Mouse (Mus musculus): ENCODE measurements around the gene Myo1a. TPM values are rescaled to one million over a fixed set of nuclear protein-coding genes. Genes with fewer than 3 reads are reported as not detected.

Myo1a gene
- total and polyA plus RNA-seq, 3 experiments, result 0.04 to 0.08 TPM; not detected in 1

DNA sequence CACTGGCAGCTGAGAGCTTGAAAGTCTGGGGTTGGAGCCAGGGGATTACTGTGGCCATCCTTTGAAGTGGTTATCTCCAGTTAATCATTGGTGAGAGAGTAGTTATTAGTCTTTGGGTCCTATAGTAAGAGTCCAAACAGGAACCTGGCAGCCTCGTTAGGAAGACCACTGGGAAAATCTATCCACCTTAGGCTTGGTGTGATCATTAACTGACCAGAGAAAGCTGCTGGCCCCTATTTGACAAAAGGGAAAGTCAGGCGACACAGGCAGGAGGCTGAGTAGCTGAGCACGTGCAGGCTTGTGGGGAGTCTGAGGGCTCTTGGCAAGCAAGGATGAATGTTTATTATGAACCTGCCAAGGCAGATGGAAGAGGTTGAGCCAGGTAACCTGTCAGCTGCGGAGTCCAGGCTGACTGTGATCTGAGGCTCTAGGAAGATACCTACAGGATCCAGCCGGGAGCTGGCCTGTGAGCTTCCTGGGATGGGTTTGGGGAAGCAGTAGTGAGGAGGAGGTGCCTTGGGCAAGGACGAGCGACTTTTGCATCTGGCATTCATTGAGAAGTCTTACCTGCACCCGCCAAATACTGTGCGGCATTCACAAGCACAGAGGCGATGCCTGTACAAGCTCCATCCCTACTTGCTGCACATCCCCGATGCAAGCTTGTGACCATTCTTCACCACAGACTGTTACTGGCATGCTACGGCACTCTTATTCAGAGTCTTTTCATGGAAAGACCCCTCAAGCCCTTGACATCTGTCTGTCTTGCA is 59.1 kb downstream of the Myo1a start:
- 65% methylated on average over 12 of the region's 12 CpGs for WGBS
- H3K4me3 ChIP-seq, result no peak overlapping the region
- intact Hi-C loops (cut with DNase I), result no loop called here
- TF ChIP-seq POLR2A (IDR thresholded peaks at IDR 0.05; ENCODE audit: insufficient read depth, low read depth, low read length) (no peak), CTCF (IDR thresholded peaks at IDR 0.05) (no peak), EP300 (IDR thresholded peaks at IDR 0.05; ENCODE audit: insufficient read depth, low read depth, low read length) (no peak)
- no peak overlapping the region for H3K27ac ChIP-seq
- H3K79me2 ChIP-seq (replicated peaks; ENCODE audit: control insufficient read depth, insufficient read depth, low read length), result no peaks in the 10 kb centered on the region
- H3K9ac ChIP-seq (ENCODE audit: low read depth, low read length), result no peak overlapping the region
- H3K27me3 ChIP-seq (ENCODE audit: control insufficient read depth, insufficient read depth, low read length), result no peaks in the 10 kb centered on the region
- no peaks in the 10 kb centered on the region for H3K4me1 ChIP-seq (ENCODE audit: control insufficient read depth, insufficient read depth, low read length)
- H3K36me3 ChIP-seq (ENCODE audit: control insufficient read depth, insufficient read depth, low read length), result no peaks in the 10 kb centered on the region
- no peak for DNase-seq

GRCm38 (mm10) chr10:127766564-127766963 is 61.6 kb downstream of the Myo1a start:
- Histone ChIP-seq H3K4me1 (ENCODE audit: control insufficient read depth, insufficient read depth, low read length) (no peaks in the 10 kb centered on the region), H3K9ac (ENCODE audit: low read depth, low read length) (no peak overlapping the region), H3K27me3 (ENCODE audit: control insufficient read depth, insufficient read depth, low read length) (no peaks in the 10 kb centered on the region), H3K79me2 (replicated peaks; ENCODE audit: control insufficient read depth, insufficient read depth, low read length) (no peaks in the 10 kb centered on the region), H3K27ac (no peak overlapping the region), H3K4me3 (no peak overlapping the region), H3K36me3 (ENCODE audit: control insufficient read depth, insufficient read depth, low read length) (no peaks in the 10 kb centered on the region)
- 68% methylated on average over 1 of the region's 1 CpGs for WGBS
- intact Hi-C loops (cut with DNase I), result no loop called here
- DNase-seq, result no peak
- no peak for TF ChIP-seq EP300 (IDR thresholded peaks at IDR 0.05; ENCODE audit: insufficient read depth, low read depth, low read length)
- TF ChIP-seq CTCF (IDR thresholded peaks at IDR 0.05), result no peak
- no peak for TF ChIP-seq POLR2A (IDR thresholded peaks at IDR 0.05; ENCODE audit: insufficient read depth, low read depth, low read length)

Other genes with a start within 250 kb of the Myo1a start
- gene Stac3, start 203.5 kb upstream of the Myo1a start, total RNA-seq (2021), result 1 to 10 TPM in 1 of 2 experiments, under 1 TPM in 1; 0.21 to 1.2 TPM
- 0.86 and 1.7 TPM in 2 replicates for gene Stac3, start 203.5 kb upstream of the Myo1a start, polyA plus RNA-seq (2012; rRNA removed)
- 10 to 100 TPM; 20.1 to 27.9 TPM for gene Ndufa4l2, start 190.2 kb upstream of the Myo1a start, total RNA-seq (2021)
- gene Ndufa4l2, start 190.2 kb upstream of the Myo1a start, polyA plus RNA-seq (2012; rRNA removed), result 45.1 and 64.4 TPM in 2 replicates
- 10 to 100 TPM; 42.6 to 43.4 TPM for gene Shmt2, start 182.7 kb upstream of the Myo1a start, total RNA-seq (2021)
- 60.9 and 67.0 TPM in 2 replicates for gene Shmt2, start 182.7 kb upstream of the Myo1a start, polyA plus RNA-seq (2012; rRNA removed)
- under 1 TPM; 0.34 to 0.68 TPM for gene Nxph4, start 170.6 kb upstream of the Myo1a start, total RNA-seq (2021)
- 0.39 and 0.41 TPM in 2 replicates for gene Nxph4, start 170.6 kb upstream of the Myo1a start, polyA plus RNA-seq (2012; rRNA removed)
- gene Lrp1, start 84.0 kb upstream of the Myo1a start, total RNA-seq (2021), result 10 to 100 TPM; 74.0 to 79.5 TPM
- 74.1 and 83.7 TPM in 2 replicates for gene Lrp1, start 84.0 kb upstream of the Myo1a start, polyA plus RNA-seq (2012; rRNA removed)
- 10 to 100 TPM; 43.7 to 43.9 TPM for gene Stat6, start 62.2 kb upstream of the Myo1a start, total RNA-seq (2021)
- 49.5 and 61.7 TPM in 2 replicates for gene Stat6, start 62.2 kb upstream of the Myo1a start, polyA plus RNA-seq (2012; rRNA removed)
- 1 to 10 TPM; 3.7 to 4.2 TPM for gene Nemp1, start 38.3 kb upstream of the Myo1a start, total RNA-seq (2021)
- 2.2 and 4.0 TPM in 2 replicates for gene Nemp1, start 38.3 kb upstream of the Myo1a start, polyA plus RNA-seq (2012; rRNA removed)
- 1 to 10 TPM; 5.0 to 6.3 TPM for gene Nab2, start 36.6 kb upstream of the Myo1a start, total RNA-seq (2021)
- 10.0 and 11.2 TPM in 2 replicates for gene Nab2, start 36.6 kb upstream of the Myo1a start, polyA plus RNA-seq (2012; rRNA removed)
- gene Tac2, start 19.3 kb downstream of the Myo1a start, total RNA-seq (2021), result not detected
- not detected in 2 replicates for gene Tac2, start 19.3 kb downstream of the Myo1a start, polyA plus RNA-seq (2012; rRNA removed)
- 1 to 10 TPM; 7.7 to 7.8 TPM for gene Zbtb39, start 34.4 kb downstream of the Myo1a start, total RNA-seq (2021)
- 4.3 and 6.3 TPM in 2 replicates for gene Zbtb39, start 34.4 kb downstream of the Myo1a start, polyA plus RNA-seq (2012; rRNA removed)
- 1 to 10 TPM; 2.6 to 3.9 TPM for gene Gpr182, start 46.6 kb downstream of the Myo1a start, total RNA-seq (2021)
- 7.7 and 8.6 TPM in 2 replicates for gene Gpr182, start 46.6 kb downstream of the Myo1a start, polyA plus RNA-seq (2012; rRNA removed)
- gene Rdh1, start 54.6 kb downstream of the Myo1a start, total RNA-seq (2021), result under 1 TPM in 1 of 2 experiments, not detected in 1; 0.05 TPM
- 0.04 TPM in 1 of 2 replicates, not detected in the other for gene Rdh1, start 54.6 kb downstream of the Myo1a start, polyA plus RNA-seq (2012; rRNA removed)
- under 1 TPM in 1 of 2 experiments, not detected in 1; 0.10 TPM for gene Rdh16f1, start 54.6 kb downstream of the Myo1a start, total RNA-seq (2021)
- 0.12 TPM in 1 of 2 replicates, not detected in the other for gene Rdh16f1, start 54.6 kb downstream of the Myo1a start, polyA plus RNA-seq (2012; rRNA removed)
- not detected for gene Rdh9, start 71.2 kb downstream of the Myo1a start, total RNA-seq (2021)
- 0.20 TPM in 1 of 2 replicates, not detected in the other for gene Rdh9, start 71.2 kb downstream of the Myo1a start, polyA plus RNA-seq (2012; rRNA removed)
- not detected for gene Rdh16, start 96.0 kb downstream of the Myo1a start, total RNA-seq (2021)
- gene Rdh16, start 96.0 kb downstream of the Myo1a start, polyA plus RNA-seq (2012; rRNA removed), result 0.06 TPM in 1 of 2 replicates, not detected in the other
- not detected for gene Rdh19, start 144.8 kb downstream of the Myo1a start, total RNA-seq (2021)
- gene Rdh19, start 144.8 kb downstream of the Myo1a start, polyA plus RNA-seq (2012; rRNA removed), result not detected in 2 replicates
- not detected for gene Rdh16f2, start 161.3 kb downstream of the Myo1a start, total RNA-seq (2021)
- not detected in 2 replicates for gene Rdh16f2, start 161.3 kb downstream of the Myo1a start, polyA plus RNA-seq (2012; rRNA removed)
- gene Rdh7, start 183.6 kb downstream of the Myo1a start, total RNA-seq (2021), result not detected
- 0.35 TPM in 1 of 2 replicates, not detected in the other for gene Rdh7, start 183.6 kb downstream of the Myo1a start, polyA plus RNA-seq (2012; rRNA removed)
- gene Sdr9c7, start 193.3 kb downstream of the Myo1a start, total RNA-seq (2021), result not detected
- not detected in 2 replicates for gene Sdr9c7, start 193.3 kb downstream of the Myo1a start, polyA plus RNA-seq (2012; rRNA removed)

All from heart, adult 2 months (tissue).